Mouse (Mus musculus): ENCODE data around the gene Txnrd2. TPM values are rescaled to one million over a fixed set of nuclear protein-coding genes. Genes with fewer than 3 reads are reported as not detected.

Gene Txnrd2
- polyA plus RNA-seq, 1 experiment from 2014 or later: 22.7 TPM

DNA sequence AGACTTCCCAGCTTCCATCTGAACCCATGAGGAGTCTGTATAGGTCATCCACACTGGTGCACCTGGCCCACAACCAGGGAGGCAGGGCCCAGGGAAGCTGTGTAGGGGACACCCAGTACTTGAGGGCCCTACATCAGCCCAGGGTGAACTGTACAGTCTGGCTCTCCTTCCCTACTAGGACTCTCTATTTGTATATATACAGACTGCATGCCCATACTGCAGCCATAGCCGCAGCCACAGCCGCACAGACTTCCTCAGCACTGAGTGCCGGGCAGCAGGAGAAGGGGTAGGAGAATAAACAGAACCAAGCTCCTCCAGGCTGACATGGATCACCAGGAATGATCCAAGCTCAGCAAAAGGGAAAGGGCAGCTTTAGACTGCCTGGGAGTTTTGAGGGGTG lies 34.6 kb downstream of the Txnrd2 start:
- 79% methylated on average over 3 of the region's 3 CpGs for WGBS
- no peak overlapping the region for H3K4me2 ChIP-seq
- H3K4me1 ChIP-seq: peaks cover 26% of the 10 kb centered on the region
- H3K36me3 ChIP-seq: no peaks in the 10 kb centered on the region
- no peak for ATAC-seq (ENCODE audit: borderline replicate concordance, extremely low read depth, low FRiP score, low TSS enrichment)
- H3K4me3 ChIP-seq: no peak overlapping the region
- H3K9ac ChIP-seq: no peak overlapping the region
- H3K9me3 ChIP-seq: no peaks in the 10 kb centered on the region
- no peak overlapping the region for H3K27ac ChIP-seq
- no peaks in the 10 kb centered on the region for H3K27me3 ChIP-seq

GRCm38 (mm10) chr16:18462031-18462430 lies 35.8 kb downstream of the Txnrd2 start:
- no peak for ATAC-seq (ENCODE audit: borderline replicate concordance, extremely low read depth, low FRiP score, low TSS enrichment)
- H3K4me2 ChIP-seq: no peak overlapping the region
- peaks cover 26% of the 10 kb centered on the region for H3K4me1 ChIP-seq
- H3K36me3 ChIP-seq: no peaks in the 10 kb centered on the region
- WGBS: 79% methylated on average over 9 of the region's 9 CpGs
- no peaks in the 10 kb centered on the region for H3K9me3 ChIP-seq
- no peak overlapping the region for H3K9ac ChIP-seq
- no peak overlapping the region for H3K4me3 ChIP-seq
- H3K27ac ChIP-seq: no peak overlapping the region
- no peaks in the 10 kb centered on the region for H3K27me3 ChIP-seq

DNA sequence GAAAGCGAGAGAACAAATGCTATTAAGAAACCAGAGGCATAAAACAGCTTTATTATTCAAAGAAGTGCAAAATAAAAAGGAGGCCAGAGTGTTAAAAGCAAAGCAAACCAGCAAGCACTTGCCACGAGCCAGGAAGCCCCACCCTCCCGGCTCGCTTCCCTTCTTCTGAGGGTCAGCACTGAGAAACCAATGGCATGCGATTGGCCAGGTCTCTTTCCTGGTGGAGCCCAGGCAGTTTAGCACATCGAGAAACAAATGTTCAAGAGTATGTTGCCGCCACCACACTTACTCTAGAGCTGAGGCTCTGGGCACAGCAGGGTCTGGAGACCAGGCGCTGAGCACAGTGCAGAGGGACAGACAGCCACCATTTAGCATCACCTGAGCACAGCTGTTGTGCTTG lies 36.4 kb downstream of the Txnrd2 start:
- WGBS: 38% methylated on average over 8 of the region's 8 CpGs

DNA sequence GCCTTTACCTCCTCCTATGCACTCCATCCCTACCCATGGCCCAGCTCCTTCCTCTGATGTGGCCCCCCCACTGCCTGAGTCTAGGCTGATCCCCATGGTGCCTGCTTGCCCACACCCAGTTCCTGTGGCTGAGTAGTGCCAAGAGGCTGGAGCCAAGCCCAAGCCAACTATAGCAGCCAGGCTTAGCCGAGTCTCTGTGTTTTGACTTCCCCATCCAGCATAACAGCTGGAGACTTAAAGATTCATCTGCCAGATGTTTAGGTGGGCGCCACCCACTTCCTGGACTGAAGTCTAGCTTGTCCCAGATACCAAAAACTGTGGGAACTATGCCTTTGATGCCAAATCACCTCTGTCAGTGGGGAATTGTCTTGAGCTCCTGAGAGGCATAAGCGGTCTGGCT lies 38.1 kb downstream of the Txnrd2 start:
- no peak overlapping the region for H3K4me2 ChIP-seq
- H3K36me3 ChIP-seq: peaks cover 2% of the 10 kb centered on the region; the same call in 1 of the 2 replicates
- 49% methylated on average over 3 of the region's 3 CpGs for WGBS
- H3K4me1 ChIP-seq: peaks cover 20% of the 10 kb centered on the region
- no peak overlapping the region for H3K9ac ChIP-seq
- H3K27me3 ChIP-seq: no peaks in the 10 kb centered on the region
- no peaks in the 10 kb centered on the region for H3K9me3 ChIP-seq
- no peak for ATAC-seq (ENCODE audit: borderline replicate concordance, extremely low read depth, low FRiP score, low TSS enrichment)
- H3K27ac ChIP-seq: no peak overlapping the region
- H3K4me3 ChIP-seq: no peak overlapping the region

More for the DNA sequence above, 36.4 kb downstream of the Txnrd2 start:
- H3K9ac ChIP-seq: no peak overlapping the region
- H3K4me2 ChIP-seq: no peak overlapping the region
- no peak overlapping the region for H3K27ac ChIP-seq
- no peaks in the 10 kb centered on the region for H3K27me3 ChIP-seq
- no peak overlapping the region for H3K4me3 ChIP-seq
- peaks cover 26% of the 10 kb centered on the region for H3K4me1 ChIP-seq
- H3K9me3 ChIP-seq: no peaks in the 10 kb centered on the region
- no peak for ATAC-seq (ENCODE audit: borderline replicate concordance, extremely low read depth, low FRiP score, low TSS enrichment)
- no peaks in the 10 kb centered on the region for H3K36me3 ChIP-seq

GRCm38 (mm10) chr16:18470829-18471228 lies 44.6 kb downstream of the Txnrd2 start:
- H3K9me3 ChIP-seq: no peaks in the 10 kb centered on the region
- peaks cover 10% of the 10 kb centered on the region for H3K4me1 ChIP-seq
- 36% methylated on average over 1 of the region's 1 CpGs for WGBS
- H3K36me3 ChIP-seq: peaks cover 5% of the 10 kb centered on the region; the same call in 1 of the 2 replicates
- no peak overlapping the region for H3K9ac ChIP-seq
- ATAC-seq (ENCODE audit: borderline replicate concordance, extremely low read depth, low FRiP score, low TSS enrichment): no peak
- H3K4me2 ChIP-seq: no peak overlapping the region
- no peak overlapping the region for H3K27ac ChIP-seq
- H3K4me3 ChIP-seq: no peak overlapping the region
- no peaks in the 10 kb centered on the region for H3K27me3 ChIP-seq

GRCm38 (mm10) chr16:18471381-18471955 lies 45.3 kb downstream of the Txnrd2 start:
- H3K9ac ChIP-seq: no peak overlapping the region
- H3K27me3 ChIP-seq: no peaks in the 10 kb centered on the region
- H3K4me2 ChIP-seq: no peak overlapping the region
- peaks cover 10% of the 10 kb centered on the region for H3K4me1 ChIP-seq
- 66% methylated on average over 11 of the region's 11 CpGs for WGBS
- H3K36me3 ChIP-seq: peaks cover 5% of the 10 kb centered on the region; the same call in 1 of the 2 replicates
- no peaks in the 10 kb centered on the region for H3K9me3 ChIP-seq
- ATAC-seq (ENCODE audit: borderline replicate concordance, extremely low read depth, low FRiP score, low TSS enrichment): no peak
- no peak overlapping the region for H3K4me3 ChIP-seq
- no peak overlapping the region for H3K27ac ChIP-seq

DNA sequence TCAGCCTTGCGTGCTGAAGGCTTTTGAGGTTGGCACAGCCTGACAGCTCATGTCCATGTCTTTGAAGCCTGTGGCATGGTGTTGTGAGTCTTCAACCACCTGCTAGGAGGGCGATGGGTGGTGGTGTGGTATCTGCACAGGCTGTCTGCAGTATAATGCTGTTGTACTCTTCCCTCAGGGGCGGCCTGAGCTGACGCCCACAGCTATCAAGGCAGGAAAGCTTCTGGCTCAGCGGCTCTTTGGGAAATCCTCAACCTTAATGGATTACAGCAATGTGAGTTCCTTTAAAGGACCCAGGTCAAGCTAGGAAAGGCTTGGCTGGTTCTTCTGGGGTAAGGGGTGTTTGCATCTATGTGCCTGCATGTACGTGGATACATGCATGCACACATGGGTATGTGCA lies 45.8 kb downstream of the Txnrd2 start:
- no peak overlapping the region for H3K9ac ChIP-seq
- no peak overlapping the region for H3K4me3 ChIP-seq
- 85% methylated on average over 6 of the region's 6 CpGs for WGBS
- H3K9me3 ChIP-seq: no peaks in the 10 kb centered on the region
- H3K4me2 ChIP-seq: no peak overlapping the region
- no peak overlapping the region for H3K27ac ChIP-seq
- peaks cover 5% of the 10 kb centered on the region; the same call in 1 of the 2 replicates for H3K36me3 ChIP-seq
- ATAC-seq (ENCODE audit: borderline replicate concordance, extremely low read depth, low FRiP score, low TSS enrichment): no peak
- no peaks in the 10 kb centered on the region for H3K27me3 ChIP-seq
- peaks cover 10% of the 10 kb centered on the region for H3K4me1 ChIP-seq

DNA sequence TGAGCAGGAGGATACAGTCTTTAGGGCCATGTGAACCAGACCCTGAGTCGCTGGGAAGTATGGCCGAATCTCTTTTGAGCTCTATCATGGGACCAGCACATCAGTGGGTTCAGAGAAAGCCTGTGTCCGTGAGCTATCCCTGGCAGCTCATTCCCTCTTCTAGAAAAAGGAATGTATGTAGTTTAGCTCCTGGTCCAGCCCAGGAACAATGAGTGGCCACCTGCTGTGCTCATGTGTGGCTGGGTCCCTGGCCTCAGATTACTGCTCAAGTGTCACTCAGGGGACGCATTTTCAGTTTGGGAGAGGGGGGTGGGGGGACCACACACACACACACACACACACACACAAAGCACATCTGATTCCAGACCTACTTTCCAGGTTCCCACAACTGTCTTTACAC lies 46.2 kb downstream of the Txnrd2 start:
- Histone ChIP-seq H3K4me1 (peaks cover 10% of the 10 kb centered on the region), H3K36me3 (peaks cover 5% of the 10 kb centered on the region; the same call in 1 of the 2 replicates), H3K9ac (no peak overlapping the region), H3K27me3 (no peaks in the 10 kb centered on the region), H3K9me3 (no peaks in the 10 kb centered on the region), H3K4me2 (no peak overlapping the region), H3K27ac (no peak overlapping the region), H3K4me3 (no peak overlapping the region)
- ATAC-seq (ENCODE audit: borderline replicate concordance, extremely low read depth, low FRiP score, low TSS enrichment): no peak
- 72% methylated on average over 4 of the region's 4 CpGs for WGBS

GRCm38 (mm10) chr16:18472976-18473375 lies 46.8 kb downstream of the Txnrd2 start:
- Histone ChIP-seq H3K27ac (no peak overlapping the region), H3K36me3 (peaks cover 5% of the 10 kb centered on the region; the same call in 1 of the 2 replicates), H3K9ac (no peak overlapping the region), H3K27me3 (no peaks in the 10 kb centered on the region), H3K9me3 (no peaks in the 10 kb centered on the region), H3K4me2 (no peak overlapping the region), H3K4me3 (no peak overlapping the region), H3K4me1 (peaks cover 10% of the 10 kb centered on the region)
- WGBS: 62% methylated on average over 8 of the region's 8 CpGs
- ATAC-seq (ENCODE audit: borderline replicate concordance, extremely low read depth, low FRiP score, low TSS enrichment): 0 out of 2 replicates have a peak, but pooled peaks have one; percentile 55

DNA sequence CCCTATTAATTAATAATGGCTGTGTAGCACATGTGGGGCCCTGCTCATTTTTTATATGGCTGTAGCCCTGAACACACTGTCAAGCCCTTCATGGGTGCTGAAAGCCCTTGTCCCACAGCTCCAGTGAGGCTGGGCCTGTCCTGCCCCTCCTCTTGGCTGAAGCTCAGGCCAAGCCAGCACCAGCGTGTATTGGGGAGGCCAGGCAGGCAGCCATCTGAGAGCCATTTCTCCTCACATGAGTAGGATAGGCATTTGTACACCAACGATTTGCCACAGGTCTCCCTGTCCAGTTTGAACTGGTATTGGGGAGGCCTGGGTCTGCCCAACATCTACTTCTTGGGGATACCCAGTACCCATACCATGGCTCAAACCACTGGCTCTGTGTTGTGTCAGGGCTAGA lies 47.8 kb downstream of the Txnrd2 start:
- ATAC-seq (ENCODE audit: borderline replicate concordance, extremely low read depth, low FRiP score, low TSS enrichment): no peak
- no peak overlapping the region for H3K4me3 ChIP-seq
- H3K4me2 ChIP-seq: no peak overlapping the region
- peaks cover 10% of the 10 kb centered on the region for H3K4me1 ChIP-seq
- no peaks in the 10 kb centered on the region for H3K9me3 ChIP-seq
- 58% methylated on average over 2 of the region's 2 CpGs for WGBS
- H3K27me3 ChIP-seq: no peaks in the 10 kb centered on the region
- no peak overlapping the region for H3K9ac ChIP-seq
- H3K27ac ChIP-seq: no peak overlapping the region
- H3K36me3 ChIP-seq: peaks cover 5% of the 10 kb centered on the region; the same call in 1 of the 2 replicates

- whole genome bisulfite sequencing: 60% methylated on average over 6 of the region's 6 CpGs
- no peaks in the 10 kb centered on the region for H3K36me3 ChIP-seq
- no peak for ATAC-seq (ENCODE audit: borderline replicate concordance, extremely low read depth, low FRiP score, low TSS enrichment)
- peaks cover 6% of the 10 kb centered on the region; the same call in 1 of the 2 replicates for H3K4me1 ChIP-seq
- no peak overlapping the region for H3K27ac ChIP-seq
- no peaks in the 10 kb centered on the region for H3K9me3 ChIP-seq
- no peak overlapping the region for H3K9ac ChIP-seq
- no peak overlapping the region for H3K4me2 ChIP-seq
- no peaks in the 10 kb centered on the region for H3K27me3 ChIP-seq
- H3K4me3 ChIP-seq: no peak overlapping the region
Measured at GRCm38 (mm10) chr16:18477996-18478395, 51.8 kb downstream of the Txnrd2 start.

DNA sequence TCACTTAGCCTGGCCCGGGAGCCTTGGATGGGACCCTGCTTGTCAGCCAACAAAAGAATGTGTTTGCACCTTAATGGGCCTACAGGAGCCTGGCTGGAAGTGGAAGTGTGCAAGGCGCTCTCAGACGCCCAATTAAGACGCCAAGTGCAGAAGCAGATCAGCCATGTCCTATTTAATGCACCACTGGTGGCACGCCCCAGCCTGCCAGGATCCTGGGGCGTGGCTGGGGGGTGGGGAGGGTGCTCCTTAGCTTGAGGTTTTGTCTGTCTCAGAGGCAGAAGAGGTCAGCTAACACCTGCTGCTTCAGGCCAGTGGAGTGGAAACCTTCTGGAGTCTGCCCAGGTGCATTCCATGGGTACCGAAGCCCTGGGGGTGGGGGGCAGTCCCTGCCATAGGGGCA lies 53.5 kb downstream of the Txnrd2 start:
- Histone ChIP-seq H3K36me3 (no peaks in the 10 kb centered on the region), H3K9ac (no peak overlapping the region), H3K4me3 (no peak overlapping the region), H3K27ac (0 out of 2 replicates have a peak overlapping the region, but pooled peaks have one; percentile 9), H3K27me3 (no peaks in the 10 kb centered on the region), H3K9me3 (no peaks in the 10 kb centered on the region), H3K4me2 (no peak overlapping the region), H3K4me1 (0 out of 2 replicates have a peak, but pooled peaks cover 4% of the 10 kb centered on the region)
- WGBS: 48% methylated on average over 7 of the region's 7 CpGs
- no peak for ATAC-seq (ENCODE audit: borderline replicate concordance, extremely low read depth, low FRiP score, low TSS enrichment)
